Mouse (Mus musculus) stomach, embryonic 15.5 days (tissue): ENCODE results near the gene Slc8a3. TPM values are rescaled to one million over a fixed set of nuclear protein-coding genes. Genes with fewer than 3 reads are reported as not detected.

Source experiments
- ATAC-seq: fragments of 200-750 bp; cut with Nextera tagmentation; 2 replicates; pipeline ENCODE4 v1.8.0; 2017; ENCODE audit warnings: low read depth, moderate number of reproducible peaks, moderate TSS enrichment; ENCODE audit not compliant: insufficient read depth, low FRiP score
- H3K27ac ChIP-seq: fragments of 300-500 bp; sonication (generic); 2 replicates; pipeline ENCODE4 v1.5.1; 2015; ENCODE audit warnings: mild to moderate bottlenecking, inconsistent platforms
- H3K27me3 ChIP-seq: fragments of 300-500 bp; sonication (generic); replicated peaks from 2 replicates; pipeline ENCODE4 v1.6.1; 2015; ENCODE audit warnings: inconsistent platforms
- H3K36me3 ChIP-seq: fragments of 300-500 bp; sonication (generic); 2 replicates; pipeline ENCODE4 v1.6.1; 2015; ENCODE audit warnings: inconsistent platforms
- H3K4me1 ChIP-seq: fragments of 300-500 bp; sonication (generic); 2 replicates; pipeline ENCODE4 v1.6.1; 2015; ENCODE audit warnings: inconsistent platforms
- H3K4me2 ChIP-seq: fragments of 300-500 bp; sonication (generic); 2 replicates; pipeline ENCODE4 v1.6.1; 2015; ENCODE audit warnings: mild to moderate bottlenecking, inconsistent platforms
- H3K4me3 ChIP-seq: fragments of 300-500 bp; sonication (generic); replicated peaks from 2 replicates; pipeline ENCODE4 v1.5.1; 2015; ENCODE audit warnings: inconsistent platforms
- H3K9ac ChIP-seq: fragments of 300-500 bp; sonication (generic); 2 replicates; pipeline ENCODE4 v1.6.1; 2015; ENCODE audit warnings: inconsistent platforms
- H3K9me3 ChIP-seq: fragments of 300-500 bp; sonication (generic); 2 replicates; pipeline ENCODE4 v1.6.1; 2016; ENCODE audit warnings: inconsistent platforms
- WGBS: fragments of 180-500 bp; shearing (Covaris S2); methylation state at CpG from one replicate; pipeline ENCODE4 v1.1.7; 2015; 5-methylcytosine and 5-hydroxymethylcytosine counted together
- polyA plus RNA-seq: library from polyadenylated mRNA; unstranded; fragments of >200 nt; fragmentation: Nextera tagmentation; extraction: Ambion mirVana; gene quantifications from 2 replicates; pipeline ENCODE4 v1.2.1, GENCODE M21; 2015

Gene Slc8a3
- polyA plus RNA-seq, 1 experiment from 2014 or later, result 0.63 TPM

DNA sequence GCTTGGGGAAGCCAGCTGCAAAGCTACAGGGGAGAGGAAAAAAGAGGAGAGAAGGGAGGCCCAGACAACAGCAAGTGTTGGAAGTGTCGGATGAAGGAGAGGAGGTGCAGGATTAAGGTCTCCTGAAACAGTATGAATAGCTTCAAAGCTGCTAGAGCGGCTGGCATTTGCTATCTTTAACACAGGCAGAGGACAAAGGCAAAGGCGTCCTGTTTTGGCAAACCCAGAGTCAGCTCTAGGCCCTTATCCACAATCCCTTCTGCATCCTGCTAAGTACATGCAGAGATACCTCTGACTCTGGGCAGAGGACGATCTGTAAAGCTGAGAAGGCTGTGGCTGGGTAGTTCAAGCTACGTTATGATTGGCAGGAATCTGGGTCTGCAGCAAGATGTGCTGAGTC, 38.4 kb downstream of the Slc8a3 start:
- H3K4me3 ChIP-seq, result no peak overlapping the region
- H3K36me3 ChIP-seq, result no peaks in the 10 kb centered on the region
- H3K4me1 ChIP-seq, result no peaks in the 10 kb centered on the region
- no peak overlapping the region for H3K9ac ChIP-seq
- H3K4me2 ChIP-seq, result no peak overlapping the region
- no peak overlapping the region for H3K27ac ChIP-seq
- ATAC-seq, result no peak
- WGBS, result 53% methylated on average over 5 of the region's 5 CpGs
- H3K27me3 ChIP-seq, result no peaks in the 10 kb centered on the region
- H3K9me3 ChIP-seq, result no peaks in the 10 kb centered on the region

DNA sequence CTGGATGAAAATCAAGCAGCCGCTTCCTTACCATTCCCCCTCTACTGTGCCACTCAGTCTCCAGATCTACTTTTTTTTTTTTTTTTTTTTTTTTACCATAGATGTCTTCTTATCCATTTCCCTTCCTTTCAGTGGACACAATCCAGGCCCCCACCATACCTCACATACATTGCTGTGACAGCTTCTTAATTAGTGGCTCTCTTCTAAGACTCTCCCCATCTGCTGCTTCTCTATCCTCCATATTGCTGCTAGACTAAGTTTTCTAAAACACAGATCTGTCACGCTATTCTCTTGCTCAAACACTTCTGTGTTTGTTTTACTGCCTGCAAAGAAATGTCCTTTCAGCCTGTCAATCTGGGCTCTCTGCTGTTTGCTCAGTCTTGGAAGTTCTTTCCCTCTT, 54.9 kb downstream of the Slc8a3 start:
- Histone ChIP-seq H3K36me3 (no peaks in the 10 kb centered on the region), H3K27ac (no peak overlapping the region), H3K4me3 (no peak overlapping the region), H3K27me3 (no peaks in the 10 kb centered on the region), H3K4me1 (no peaks in the 10 kb centered on the region), H3K9ac (no peak overlapping the region), H3K4me2 (no peak overlapping the region), H3K9me3 (no peaks in the 10 kb centered on the region)
- 60% methylated on average over 2 of the region's 2 CpGs for WGBS
- ATAC-seq, result no peak

DNA sequence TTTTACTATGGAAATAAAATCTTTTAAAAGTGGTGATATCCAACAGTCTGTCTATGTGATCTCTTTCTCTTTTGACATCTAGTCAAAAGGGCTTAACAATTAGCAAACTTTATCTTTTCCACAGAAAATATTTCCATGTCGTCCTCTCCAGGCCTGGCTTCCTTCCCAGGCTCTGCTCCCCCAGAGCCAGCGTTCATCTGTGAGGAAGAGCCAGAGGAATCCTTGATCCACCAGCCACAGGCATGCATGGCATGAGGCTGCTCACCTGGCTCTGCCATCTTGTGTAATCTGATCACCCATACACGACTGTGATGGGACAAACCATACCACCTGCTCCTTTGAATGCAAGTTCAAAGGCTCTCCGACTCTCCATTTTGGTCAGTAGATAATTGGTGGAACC, 58.4 kb downstream of the Slc8a3 start:
- H3K27ac ChIP-seq, result no peak overlapping the region
- no peak overlapping the region for H3K9ac ChIP-seq
- no peak overlapping the region for H3K4me2 ChIP-seq
- H3K4me3 ChIP-seq, result no peak overlapping the region
- no peaks in the 10 kb centered on the region for H3K4me1 ChIP-seq
- H3K36me3 ChIP-seq, result no peaks in the 10 kb centered on the region
- no peaks in the 10 kb centered on the region for H3K9me3 ChIP-seq
- WGBS, result 66% methylated on average over 4 of the region's 4 CpGs
- H3K27me3 ChIP-seq, result no peaks in the 10 kb centered on the region
- ATAC-seq, result no peak

DNA sequence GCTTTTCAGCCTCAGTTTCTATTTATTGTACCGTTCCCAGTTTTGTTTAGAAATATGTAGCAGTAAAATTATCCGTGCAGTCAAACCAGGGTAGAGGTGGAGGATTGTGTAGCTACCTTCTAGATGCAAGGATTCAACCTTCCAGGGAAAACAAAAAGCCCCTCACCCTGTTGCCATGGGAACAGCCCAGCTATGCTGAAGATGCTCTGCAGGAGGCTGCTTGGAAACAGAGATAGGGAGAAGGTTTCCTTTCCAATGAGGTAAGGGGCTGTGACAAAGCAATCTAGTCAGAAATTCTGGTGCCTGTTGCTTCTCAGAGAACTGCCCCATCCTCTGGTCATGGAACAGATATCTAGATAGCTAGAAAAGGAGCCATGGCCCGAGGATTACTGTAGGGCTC, 59.6 kb downstream of the Slc8a3 start:
- Histone ChIP-seq H3K36me3 (no peaks in the 10 kb centered on the region), H3K9me3 (no peaks in the 10 kb centered on the region), H3K4me2 (no peak overlapping the region), H3K4me1 (no peaks in the 10 kb centered on the region), H3K4me3 (no peak overlapping the region), H3K9ac (no peak overlapping the region), H3K27ac (no peak overlapping the region), H3K27me3 (no peaks in the 10 kb centered on the region)
- WGBS, result 53% methylated on average over 3 of the region's 3 CpGs
- no peak for ATAC-seq

DNA sequence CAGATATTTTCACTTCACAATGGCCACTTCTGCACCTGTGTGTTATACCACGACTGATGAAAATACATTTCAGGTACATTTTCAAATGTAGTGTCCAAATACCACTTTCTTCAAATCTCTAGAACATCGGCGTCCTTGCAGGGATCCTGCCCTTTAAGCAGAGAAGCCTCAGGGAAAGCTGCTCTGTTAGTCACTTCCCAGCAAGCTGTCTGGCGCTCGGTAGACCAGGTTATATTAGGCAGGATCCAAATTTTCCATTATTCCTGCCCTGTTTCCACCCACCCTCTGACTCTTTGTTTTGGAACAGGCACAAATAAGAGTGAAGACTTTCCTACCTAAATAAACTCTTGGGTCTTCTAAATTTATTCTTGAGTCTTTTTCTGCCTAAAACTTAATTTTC, 63.7 kb downstream of the Slc8a3 start:
- H3K4me2 ChIP-seq, result no peak overlapping the region
- ATAC-seq, result no peak
- H3K27ac ChIP-seq, result no peak overlapping the region
- no peaks in the 10 kb centered on the region for H3K9me3 ChIP-seq
- no peaks in the 10 kb centered on the region for H3K27me3 ChIP-seq
- H3K36me3 ChIP-seq, result no peaks in the 10 kb centered on the region
- WGBS, result 85% methylated on average over 5 of the region's 5 CpGs
- H3K9ac ChIP-seq, result no peak overlapping the region
- no peaks in the 10 kb centered on the region for H3K4me1 ChIP-seq
- H3K4me3 ChIP-seq, result no peak overlapping the region

DNA sequence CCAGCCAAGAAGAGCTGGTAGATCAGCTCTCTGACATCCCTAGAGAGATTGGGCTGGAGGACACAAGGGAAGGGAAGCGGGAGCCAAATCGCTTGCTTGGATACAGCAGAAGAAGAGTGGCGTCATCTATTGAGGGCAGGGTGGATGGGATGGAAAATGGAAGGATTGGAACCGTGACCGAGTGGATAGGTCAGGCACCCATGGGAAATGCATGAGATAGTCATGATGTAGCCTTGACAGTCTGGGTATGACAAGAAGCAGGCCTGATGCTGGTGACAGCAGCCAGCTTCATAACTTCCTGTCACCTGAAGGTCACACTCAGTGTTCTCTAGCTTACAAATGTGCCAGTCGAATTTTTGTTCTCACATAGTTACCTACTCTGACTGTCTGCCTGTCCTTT, 70.2 kb downstream of the Slc8a3 start:
- 77% methylated on average over 6 of the region's 6 CpGs for WGBS
- no peak overlapping the region for H3K27ac ChIP-seq
- no peaks in the 10 kb centered on the region for H3K27me3 ChIP-seq
- ATAC-seq, result no peak
- no peak overlapping the region for H3K4me2 ChIP-seq
- H3K9ac ChIP-seq, result no peak overlapping the region
- no peak overlapping the region for H3K4me3 ChIP-seq
- H3K36me3 ChIP-seq, result no peaks in the 10 kb centered on the region
- H3K9me3 ChIP-seq, result no peaks in the 10 kb centered on the region
- H3K4me1 ChIP-seq, result no peaks in the 10 kb centered on the region

DNA sequence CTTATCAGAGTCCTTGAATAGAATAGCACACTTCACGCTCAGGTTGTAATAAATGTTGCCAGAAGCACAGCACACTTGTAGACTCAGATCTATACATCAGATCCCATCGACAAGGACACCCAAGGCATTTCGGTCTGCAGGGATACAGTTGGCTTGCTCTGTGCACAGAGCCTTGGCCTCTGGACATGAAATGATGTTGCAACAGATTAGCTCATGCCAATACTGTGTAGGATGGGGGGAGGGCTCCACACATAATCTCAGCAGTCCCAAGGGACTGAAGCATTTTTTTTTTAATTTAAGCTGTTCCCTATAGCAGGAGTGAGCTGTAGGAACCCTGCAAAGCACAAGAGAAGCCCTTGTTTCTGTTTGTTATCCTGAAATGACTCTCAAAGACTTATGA, 74.8 kb downstream of the Slc8a3 start:
- H3K36me3 ChIP-seq, result no peaks in the 10 kb centered on the region
- no peak overlapping the region for H3K9ac ChIP-seq
- no peak overlapping the region for H3K4me2 ChIP-seq
- H3K4me1 ChIP-seq, result no peaks in the 10 kb centered on the region
- H3K27me3 ChIP-seq, result no peaks in the 10 kb centered on the region
- no peak overlapping the region for H3K4me3 ChIP-seq
- no peaks in the 10 kb centered on the region for H3K9me3 ChIP-seq
- H3K27ac ChIP-seq, result no peak overlapping the region
- 80% methylated on average over 3 of the region's 3 CpGs for WGBS
- no peak for ATAC-seq

DNA sequence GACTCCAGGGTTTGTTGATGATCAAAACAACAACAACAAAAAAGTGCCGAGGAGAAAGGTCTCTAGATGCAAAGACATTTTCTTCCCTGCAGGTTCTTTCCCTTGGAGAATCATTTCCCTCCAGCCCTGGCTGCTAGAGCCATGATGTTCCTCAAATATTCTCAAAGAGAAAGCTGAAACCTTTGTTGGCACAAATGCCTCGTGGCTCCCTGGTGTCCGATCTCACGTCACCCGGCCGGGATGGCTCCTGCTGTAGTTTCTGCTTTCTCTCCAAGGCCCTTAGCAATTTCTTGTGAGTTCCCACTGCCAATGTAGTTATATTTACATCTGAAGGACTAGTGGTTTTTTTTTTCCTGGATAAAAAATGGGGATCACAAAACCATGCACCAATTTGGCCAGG, 87.6 kb downstream of the Slc8a3 start:
- Histone ChIP-seq H3K4me2 (no peak overlapping the region), H3K27me3 (no peaks in the 10 kb centered on the region), H3K9me3 (no peaks in the 10 kb centered on the region), H3K4me3 (no peak overlapping the region), H3K27ac (no peak overlapping the region), H3K36me3 (no peaks in the 10 kb centered on the region), H3K9ac (no peak overlapping the region), H3K4me1 (no peaks in the 10 kb centered on the region)
- ATAC-seq, result no peak
- WGBS, result 53% methylated on average over 6 of the region's 6 CpGs

DNA sequence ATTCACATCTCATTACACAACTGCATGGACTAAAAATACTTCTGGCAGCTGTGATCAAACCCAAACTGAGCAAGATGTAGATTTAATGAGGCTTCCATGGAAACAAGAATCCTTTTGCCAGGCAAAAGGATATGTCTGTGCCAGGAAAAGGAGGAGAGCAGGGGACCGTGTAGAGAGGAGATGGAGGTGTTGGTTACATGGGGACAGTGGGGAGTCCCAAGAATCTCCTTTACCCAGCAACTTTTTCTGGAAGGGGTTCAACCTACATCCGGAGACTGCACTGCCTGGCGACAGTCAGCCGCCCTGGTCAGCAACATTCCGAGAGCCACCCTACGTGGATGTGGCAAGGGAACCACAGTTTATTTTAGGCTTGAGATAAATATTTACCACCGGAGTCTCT, 88.0 kb downstream of the Slc8a3 start:
- no peaks in the 10 kb centered on the region for H3K9me3 ChIP-seq
- ATAC-seq, result no peak
- no peak overlapping the region for H3K9ac ChIP-seq
- 43% methylated on average over 7 of the region's 7 CpGs for WGBS
- H3K4me2 ChIP-seq, result no peak overlapping the region
- H3K36me3 ChIP-seq, result no peaks in the 10 kb centered on the region
- no peaks in the 10 kb centered on the region for H3K4me1 ChIP-seq
- H3K27me3 ChIP-seq, result no peaks in the 10 kb centered on the region
- no peak overlapping the region for H3K27ac ChIP-seq
- no peak overlapping the region for H3K4me3 ChIP-seq

DNA sequence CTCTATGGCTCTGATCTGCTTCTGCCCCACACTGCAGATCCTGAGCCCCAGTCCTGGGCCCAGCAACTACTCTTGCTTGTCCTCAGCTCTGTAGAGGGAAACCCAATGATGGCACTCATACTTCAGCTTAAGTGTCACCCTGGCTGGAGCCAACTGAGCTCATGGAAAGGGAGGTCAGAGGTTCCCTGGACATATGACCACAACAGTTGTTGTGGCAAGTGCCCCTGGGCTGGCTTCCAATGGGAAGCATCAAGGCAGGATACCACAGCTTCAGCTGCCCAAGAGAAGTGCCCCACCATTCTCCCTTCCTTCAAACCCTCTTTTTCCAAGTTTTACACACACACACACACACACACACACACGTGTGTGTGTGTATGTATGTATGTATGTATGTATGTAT, 88.5 kb downstream of the Slc8a3 start:
- H3K36me3 ChIP-seq, result no peaks in the 10 kb centered on the region
- WGBS, result 71% methylated on average over 1 of the region's 1 CpGs
- no peak for ATAC-seq

DNA sequence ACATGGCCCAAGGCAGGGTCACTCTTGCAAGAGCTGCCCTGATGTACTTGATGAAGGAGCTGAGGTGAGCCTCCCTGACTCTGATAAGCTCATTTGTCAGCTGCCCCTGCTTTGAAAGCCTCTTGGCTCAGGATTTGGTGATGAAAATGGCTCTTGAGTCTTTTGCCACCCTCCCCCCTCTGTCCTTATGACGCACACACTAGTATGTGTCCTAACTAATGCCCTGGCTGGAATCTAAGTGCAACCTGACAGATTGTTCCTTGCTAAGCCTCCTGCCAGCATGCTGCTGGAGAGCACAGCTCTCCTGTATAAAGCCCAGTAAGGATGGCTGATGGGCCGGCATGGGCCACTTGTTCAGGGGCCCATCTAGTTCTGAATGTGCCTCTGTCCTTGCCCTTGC, 91.3 kb downstream of the Slc8a3 start:
- Histone ChIP-seq H3K27ac (no peak overlapping the region), H3K4me3 (no peak overlapping the region), H3K9ac (no peak overlapping the region), H3K36me3 (no peaks in the 10 kb centered on the region), H3K4me2 (no peak overlapping the region), H3K9me3 (no peaks in the 10 kb centered on the region), H3K27me3 (no peaks in the 10 kb centered on the region), H3K4me1 (no peaks in the 10 kb centered on the region)
- ATAC-seq, result no peak
- WGBS, result 57% methylated on average over 2 of the region's 2 CpGs

More for the DNA sequence above, 88.5 kb downstream of the Slc8a3 start:
- no peak overlapping the region for H3K4me3 ChIP-seq
- H3K9me3 ChIP-seq, result no peaks in the 10 kb centered on the region
- no peaks in the 10 kb centered on the region for H3K4me1 ChIP-seq
- no peak overlapping the region for H3K4me2 ChIP-seq
- no peak overlapping the region for H3K9ac ChIP-seq
- no peak overlapping the region for H3K27ac ChIP-seq
- H3K27me3 ChIP-seq, result no peaks in the 10 kb centered on the region

DNA sequence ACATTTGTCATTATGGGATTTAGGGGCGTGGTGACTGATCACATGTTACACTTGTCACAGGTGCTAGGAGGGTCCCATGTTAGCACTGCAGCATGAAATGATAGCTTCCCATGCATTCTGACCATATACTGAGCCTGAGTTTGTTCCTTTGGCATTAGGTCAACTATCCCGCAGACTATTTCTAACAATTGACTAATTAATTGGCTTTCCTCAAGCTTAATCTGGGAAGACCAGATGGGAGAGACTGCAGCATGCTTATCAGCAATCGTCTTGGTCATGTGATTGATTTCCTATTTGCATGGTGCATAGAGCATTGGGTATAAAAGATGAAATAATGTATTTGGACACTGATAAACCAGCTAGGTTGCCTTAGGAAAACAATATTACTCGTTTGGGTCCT, 91.9 kb downstream of the Slc8a3 start:
- no peaks in the 10 kb centered on the region for H3K4me1 ChIP-seq
- H3K4me3 ChIP-seq, result no peak overlapping the region
- H3K27me3 ChIP-seq, result no peaks in the 10 kb centered on the region
- no peak overlapping the region for H3K27ac ChIP-seq
- no peaks in the 10 kb centered on the region for H3K36me3 ChIP-seq
- ATAC-seq, result no peak
- 55% methylated on average over 4 of the region's 4 CpGs for WGBS
- H3K4me2 ChIP-seq, result no peak overlapping the region
- H3K9ac ChIP-seq, result no peak overlapping the region
- no peaks in the 10 kb centered on the region for H3K9me3 ChIP-seq

DNA sequence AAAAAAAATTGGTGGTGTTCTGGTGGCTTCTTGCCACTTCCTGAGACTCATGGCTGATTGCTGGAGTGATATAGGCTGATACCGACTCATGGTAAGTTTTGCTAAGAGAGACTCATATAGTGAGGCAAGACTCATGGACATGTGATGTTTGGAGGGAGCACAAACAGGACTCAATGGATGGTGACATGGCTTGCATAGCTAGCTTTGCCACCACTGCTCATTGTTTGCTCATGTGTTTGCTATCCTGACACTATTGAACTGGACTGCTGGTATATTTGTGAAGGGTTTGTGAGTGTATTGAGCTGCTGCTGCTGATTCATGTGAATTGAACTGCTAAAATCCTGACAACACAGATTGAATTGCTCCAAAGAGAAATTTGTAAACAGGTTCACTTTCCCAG, 95.8 kb downstream of the Slc8a3 start:
- no peak overlapping the region for H3K9ac ChIP-seq
- WGBS, result 94% methylated on average over 1 of the region's 1 CpGs
- no peaks in the 10 kb centered on the region for H3K36me3 ChIP-seq

More for the DNA sequence above, 95.8 kb downstream of the Slc8a3 start:
- no peak for ATAC-seq
- no peaks in the 10 kb centered on the region for H3K4me1 ChIP-seq
- H3K4me3 ChIP-seq, result no peak overlapping the region
- H3K27me3 ChIP-seq, result no peaks in the 10 kb centered on the region
- H3K27ac ChIP-seq, result no peak overlapping the region
- no peaks in the 10 kb centered on the region for H3K9me3 ChIP-seq
- H3K4me2 ChIP-seq, result no peak overlapping the region
